Mouse (Mus musculus): Measurements from ENCODE around the gene Myo16. TPM values are rescaled to one million over a fixed set of nuclear protein-coding genes. Genes with fewer than 3 reads are reported as not detected.

Gene Myo16
- under 1 TPM in 1 of 2 experiments, not detected in 1; 0.06 TPM for polyA plus RNA-seq (2017; shearing (Covaris generic))

DNA sequence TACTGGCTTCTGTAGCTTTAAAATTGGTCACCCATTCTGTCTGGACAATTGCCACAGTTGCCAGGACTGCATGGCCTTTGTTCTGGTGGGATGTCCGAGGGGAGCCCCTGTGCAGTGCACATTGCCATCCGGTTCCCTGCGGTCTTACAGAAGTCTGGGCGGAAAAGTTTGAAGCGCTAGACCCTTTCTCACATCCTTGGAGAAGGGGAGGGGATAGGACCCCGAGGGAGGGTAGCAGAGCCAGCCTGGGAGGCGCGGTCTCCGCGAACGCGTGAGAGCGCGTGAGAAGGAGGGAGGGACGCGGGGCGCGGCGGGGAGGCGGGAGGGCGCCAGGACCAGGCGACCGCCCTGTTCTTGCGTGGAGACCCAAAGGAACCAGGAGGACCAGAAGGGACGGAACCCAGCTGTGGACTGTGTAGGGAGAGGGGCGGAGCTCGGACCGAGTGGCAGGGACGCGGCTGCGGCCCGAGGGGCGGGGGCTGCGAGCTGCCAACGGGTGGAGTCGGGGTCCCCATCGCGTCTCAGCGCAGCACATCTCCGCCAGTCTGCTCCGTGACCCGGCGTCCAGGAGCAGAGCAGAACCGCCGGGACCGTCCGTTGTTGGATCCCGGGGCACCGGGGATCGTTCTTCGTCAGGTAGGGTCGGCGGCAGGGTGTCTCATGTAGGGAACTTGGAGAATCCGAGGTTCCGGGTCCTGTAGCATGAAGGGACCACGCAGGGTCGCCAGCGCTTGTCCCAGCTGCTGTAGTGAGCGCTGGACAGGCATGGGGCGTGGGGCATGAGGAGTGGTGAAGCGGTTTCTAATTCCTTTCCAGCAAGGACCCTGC is at the start of gene Myo16:
TSS of gene Myo16 (plus strand) at position 301 of the 828 bp plus-strand sequence.

Other genes starting within 250 kb of the Myo16 start
- gene Lig4, start 176.2 kb upstream of the Myo16 start, polyA plus RNA-seq (2017; shearing (Covaris generic)), result 1 to 10 TPM; 3.1 to 4.7 TPM
- 10 to 100 TPM; 15.8 to 17.7 TPM for gene Abhd13, start 176.2 kb upstream of the Myo16 start, polyA plus RNA-seq (2017; shearing (Covaris generic))
- 10 to 100 TPM in 1 of 2 experiments, 1 to 10 TPM in 1; 1.2 to 18.2 TPM for gene Tnfsf13b, start 147.4 kb upstream of the Myo16 start, polyA plus RNA-seq (2017; shearing (Covaris generic))

Data from activated CD4-positive, CD25-positive, alpha-beta regulatory T cell (primary cell).